ENCODE assay signal across 16 mouse cellular contexts in genomic region chr8:87297761-87298160, GRCm38 (mm10).
DNase-seq lines count a peak whose midpoint lies in the region; ATAC-seq and TF ChIP-seq lines count a peak whose summit lies in the region.
"Had no signal": no experiment of that assay in that cellular context is flagged by ENCODE, and none has a peak within 500 bp of the region (broad histone marks: within the 10 kb centered on the region; RNA-seq: fewer than 3 reads in every experiment).

No protein-coding gene starts in this region.

- H3K4me3 ChIP-seq in cerebellum, adult 2 months (replicated peaks; ENCODE audit: insufficient read depth, low read depth, low read length): no peak overlapping the region

- no peak for DNase-seq in cerebellum, adult 9-10 months
- DNase-seq in cerebellum, adult 2 months: peak in 1 of 2 experiments; percentile 84
- DNase-seq in cerebellum, adult 11 months: no peak
- DNase-seq in brain, adult 2 months (ENCODE audit: low read depth, low spot score): peak; percentile 71
- no peak for DNase-seq in layer of hippocampus, postnatal 25 days (ENCODE audit: extremely low spot score in 1 of 2, low spot score in 1 of 2)
- DNase-seq: adrenal gland, adult 2 months; adrenal gland, adult 8-10 months; adrenal gland, postnatal 10 days; adrenal gland, postnatal 14 days; adrenal gland, postnatal 25 days; adrenal gland, postnatal 36 days; B cell, adult 2 months had no signal

- peak overlapping the region; percentile 99 for H3K27ac ChIP-seq in cerebellum, adult 2 months (ENCODE audit: insufficient read depth, low read length)

- no peak for TF ChIP-seq POLR2A in cerebellum, adult 2 months (IDR thresholded peaks at IDR 0.05; ENCODE audit: borderline replicate concordance, insufficient read depth, low read length)

- TF ChIP-seq CTCF in cerebellum, adult 2 months (IDR thresholded peaks at IDR 0.05; ENCODE audit: borderline replicate concordance, insufficient read depth, low read depth, low read length): no peak

- peak; percentile 19; the same call in 1 of the 2 replicates for ATAC-seq in cerebellum, adult (ENCODE audit: insufficient number of reproducible peaks, low FRiP score, low TSS enrichment)
- ATAC-seq: activated CD4-positive, CD25-positive, alpha-beta regulatory T cell, adult 4 months; CD4-positive, CD25-positive, alpha-beta regulatory T cell, adult 4 months; Patski had no signal

- WGBS in cerebellum, adult 2 months: 23% methylated on average over 6 of the region's 6 CpGs

- peaks cover 25% of the 10 kb centered on the region; the same call in 1 of the 2 replicates for H3K4me1 ChIP-seq in cerebellum, adult 2 months (ENCODE audit: control insufficient read depth, insufficient read depth, low read length)

- no peaks in the 10 kb centered on the region for H3K27me3 ChIP-seq in cerebellum, adult 2 months (ENCODE audit: control insufficient read depth, insufficient read depth, low read length)
